Mouse (Mus musculus) myocyte (in vitro differentiated cells): ENCODE measurements at regions not wholly inside any gene's neighbourhood (a gene's known extent, or its start where the extent isn't known, plus 50 kb on each side); places are given as distances from the start of the nearest gene placed in this dataset.

Experiments
- H3K27me3 ChIP-seq: one replicate; pipeline ENCODE4 v1.6.1; 2011; ENCODE audit not compliant: control insufficient read depth, insufficient read depth, insufficient read length
- H3K36me3 ChIP-seq: one replicate; pipeline ENCODE4 v1.6.1; 2011; ENCODE audit not compliant: control insufficient read depth, insufficient read depth
- H3K4me2 ChIP-seq: one replicate; pipeline ENCODE4 v1.6.1; 2011; ENCODE audit warnings: low read depth, control low read depth
- H3K4me3 ChIP-seq: one replicate; pipeline ENCODE4 v1.5.1; 2011; ENCODE audit warnings: mild to moderate bottlenecking, control low read depth, moderate library complexity
- H3K79me2 ChIP-seq: one replicate; pipeline ENCODE4 v1.6.1; 2011; ENCODE audit not compliant: control insufficient read depth, insufficient read depth
- H3ac ChIP-seq: one replicate; pipeline ENCODE4 v1.6.1; 2011; ENCODE audit not compliant: control insufficient read depth, insufficient read length
- CEBPB ChIP-seq: IDR thresholded peaks from 2 replicates; pipeline ENCODE4 v1.6.1; 2011; ENCODE audit warnings: mild to moderate bottlenecking, moderate library complexity; ENCODE audit not compliant: poor library complexity, insufficient read depth, severe bottlenecking
- E2F4 ChIP-seq: IDR thresholded peaks from one replicate; pipeline ENCODE4 v1.6.1; 2011; ENCODE audit warnings: mild to moderate bottlenecking, control low read depth, moderate library complexity; ENCODE audit not compliant: insufficient read depth
- MAX ChIP-seq: IDR thresholded peaks from one replicate; pipeline ENCODE4 v1.6.1; 2011; ENCODE audit warnings: low read depth, mild to moderate bottlenecking, control low read depth
- MYOD1 ChIP-seq, 3 experiments: IDR thresholded peaks; one replicate each; pipeline ENCODE4 v1.6.1; 2011; ENCODE audit warnings: control low read depth in 2 of 3, low read depth in 2 of 3, mild to moderate bottlenecking in 2 of 3, moderate library complexity in 1 of 3; ENCODE audit not compliant: insufficient read length in 2 of 3, control insufficient read depth in 1 of 3
- MYOG ChIP-seq, 3 experiments: IDR thresholded peaks; one replicate each; pipeline ENCODE4 v1.6.1; 2011; ENCODE audit warnings: control low read depth in 2 of 3, low read depth in 2 of 3, mild to moderate bottlenecking in 2 of 3; ENCODE audit not compliant: insufficient read length in 2 of 3, control insufficient read depth in 1 of 3, insufficient read depth in 1 of 3
- POLR2A ChIP-seq: IDR thresholded peaks from one replicate; pipeline ENCODE4 v1.6.1; 2011; ENCODE audit warnings: low read depth, mild to moderate bottlenecking, control low read depth, moderate library complexity; ENCODE audit not compliant: insufficient read length
- POLR2AphosphoS2 ChIP-seq: IDR thresholded peaks from one replicate; pipeline ENCODE4 v1.6.1; 2011; ENCODE audit warnings: low read depth, control low read depth; ENCODE audit not compliant: insufficient read length
- REST ChIP-seq: IDR thresholded peaks from one replicate; pipeline ENCODE4 v1.6.1; 2011; ENCODE audit warnings: mild to moderate bottlenecking, control low read depth, moderate library complexity; ENCODE audit not compliant: insufficient read depth, insufficient read length
- SRF ChIP-seq: IDR thresholded peaks from one replicate; pipeline ENCODE4 v1.6.1; 2011; ENCODE audit warnings: low read depth; ENCODE audit not compliant: control insufficient read depth, insufficient read length
- TCF12 ChIP-seq: IDR thresholded peaks from one replicate; pipeline ENCODE4 v1.6.1; 2011; ENCODE audit warnings: mild to moderate bottlenecking, control low read depth; ENCODE audit not compliant: poor library complexity, insufficient read depth, severe bottlenecking
- TCF3 ChIP-seq: IDR thresholded peaks from one replicate; pipeline ENCODE4 v1.6.1; 2011; ENCODE audit warnings: low read depth, control low read depth; ENCODE audit not compliant: insufficient read length
- USF1 ChIP-seq: IDR thresholded peaks from one replicate; pipeline ENCODE4 v1.6.1; 2011; ENCODE audit warnings: low read depth, mild to moderate bottlenecking, control low read depth, moderate library complexity

GRCm38 (mm10) chr9:79527331-79527730, 191.3 kb downstream of the Col12a1 start:
- no peaks in the 10 kb centered on the region for H3K27me3 ChIP-seq
- H3ac ChIP-seq: no peak overlapping the region
- H3K36me3 ChIP-seq: no peaks in the 10 kb centered on the region
- H3K4me3 ChIP-seq: no peak overlapping the region
- no peaks in the 10 kb centered on the region for H3K79me2 ChIP-seq
- TF ChIP-seq MYOG (IDR thresholded peaks at IDR 0.05; ENCODE audit: control insufficient read depth in 1 of 3, insufficient read depth in 1 of 3, insufficient read length in 2 of 3, low read depth in 2 of 3) (no peak), TCF3 (no peak), SRF (no peak), REST (no peak), POLR2AphosphoS2 (no peak), MYOD1 (IDR thresholded peaks at IDR 0.05; ENCODE audit: control insufficient read depth in 1 of 3, insufficient read length in 2 of 3, low read depth in 2 of 3) (no peak), CEBPB (no peak), E2F4 (no peak), USF1 (no peak), MAX (no peak), TCF12 (no peak), POLR2A (no peak)
- no peak overlapping the region for H3K4me2 ChIP-seq
